Mouse (Mus musculus) embryo, embryonic 11.5 days (tissue): Measurements from ENCODE around the gene Fam102a.

Source experiments
- DNase-seq: peaks from one replicate; pipeline ENCODE4 v3.0.0-alpha.2; 2012; ENCODE audit warnings: low read depth, low spot score

Fam102a gene

DNA sequence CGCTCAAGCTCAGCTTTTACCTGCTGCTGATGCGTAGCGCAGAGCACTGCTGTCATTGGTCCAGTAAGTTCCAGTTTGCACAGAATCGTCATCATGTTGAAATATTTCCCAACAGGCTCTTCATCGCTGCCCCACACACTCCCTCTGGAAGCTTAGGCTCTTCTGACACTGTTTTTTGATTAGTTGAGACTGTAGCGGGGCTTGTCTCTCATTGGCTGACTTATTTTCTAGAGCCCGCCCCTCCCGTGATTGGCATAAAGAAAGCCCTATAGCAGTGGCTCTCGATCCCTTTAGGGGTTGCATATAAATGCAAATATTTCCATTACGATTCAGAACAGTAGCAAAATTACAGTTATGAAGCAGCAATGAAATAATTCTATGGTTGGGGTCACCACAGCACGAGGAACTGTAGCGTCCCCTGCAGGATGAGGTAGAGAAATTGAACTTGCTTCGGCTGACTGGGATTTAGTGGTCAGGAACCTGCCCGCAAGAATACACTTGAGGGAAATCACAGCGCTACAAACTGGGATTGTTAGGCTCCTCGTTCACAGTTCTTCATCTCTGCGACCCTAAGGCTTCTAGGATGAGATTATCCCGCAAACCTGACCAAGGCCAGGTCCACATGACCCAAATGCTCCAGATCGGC lies 46.4 kb downstream of the Fam102a start:
- no peak for DNase-seq

DNA sequence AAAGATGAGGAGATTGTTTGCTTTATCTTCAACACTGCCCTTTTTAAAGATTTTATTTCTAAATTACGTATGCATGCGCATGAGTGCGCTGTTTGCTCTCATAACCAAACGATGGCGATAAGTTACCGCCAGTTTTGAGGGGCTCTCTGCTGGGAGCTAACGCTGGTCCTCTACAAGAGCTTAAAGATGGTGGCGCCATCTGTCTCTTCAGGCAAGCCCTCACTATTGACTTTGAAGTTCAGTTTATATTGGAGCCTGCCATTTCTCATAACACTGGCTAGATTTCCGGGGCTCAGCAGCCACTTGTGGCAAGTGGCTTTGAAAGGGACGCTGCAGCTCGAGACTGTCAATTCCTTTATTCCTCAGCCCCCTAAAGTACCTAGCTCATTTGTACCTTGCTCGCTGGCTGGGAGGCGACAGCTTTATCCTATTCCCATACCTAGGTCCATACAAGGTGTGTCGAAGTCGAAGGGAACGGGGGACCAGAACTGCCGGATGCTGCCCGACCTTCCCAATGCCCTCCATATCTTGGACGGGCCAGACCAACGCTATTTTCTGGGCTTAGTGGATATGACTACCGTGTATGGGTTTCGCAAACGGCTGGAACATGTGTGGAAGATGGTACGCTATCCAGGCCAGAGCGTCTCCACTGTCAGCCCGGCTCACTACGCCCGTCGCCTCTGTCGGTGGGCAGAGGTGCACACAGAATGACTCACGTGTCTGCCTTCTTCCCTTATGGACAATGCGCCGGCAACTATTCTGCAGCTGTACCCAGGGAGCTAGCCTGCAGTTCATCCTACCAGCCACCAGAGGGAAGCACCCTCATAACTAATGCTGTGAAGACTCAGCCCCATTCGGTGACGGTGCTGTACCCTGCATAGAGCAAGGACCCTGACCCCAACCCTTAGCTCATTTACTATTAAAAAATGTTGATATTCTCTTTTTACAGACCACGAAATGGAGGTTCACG lies 48.0 kb downstream of the Fam102a start:
- DNase-seq: peak; percentile 76

DNA sequence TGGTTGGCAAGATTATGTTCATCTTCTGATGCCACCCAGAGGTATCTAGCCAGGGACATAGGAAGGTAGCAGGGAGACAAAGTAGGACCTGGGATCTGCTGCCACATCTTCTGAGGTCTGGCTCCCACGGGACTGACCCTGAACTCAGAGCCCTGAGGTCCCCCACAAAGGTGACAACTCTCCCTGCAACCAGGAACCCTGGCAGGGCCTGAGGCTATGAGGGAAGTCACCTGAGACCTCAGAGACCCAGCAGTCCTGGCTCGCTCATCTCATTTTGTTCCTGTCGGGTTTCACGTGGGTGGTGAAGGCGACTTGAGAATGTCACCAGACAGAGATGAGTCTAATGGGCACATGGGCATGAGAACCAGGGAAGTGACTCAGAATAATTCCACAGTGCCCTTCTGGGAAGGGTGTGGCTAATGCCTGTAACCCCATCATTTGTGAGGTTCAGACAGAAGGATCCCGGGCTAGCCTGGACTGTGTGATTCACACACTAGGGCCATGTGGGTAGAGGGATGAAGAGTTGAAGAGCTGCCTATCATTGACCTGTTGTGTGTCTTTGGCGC lies 50.1 kb downstream of the Fam102a start:
- DNase-seq: no peak

DNA sequence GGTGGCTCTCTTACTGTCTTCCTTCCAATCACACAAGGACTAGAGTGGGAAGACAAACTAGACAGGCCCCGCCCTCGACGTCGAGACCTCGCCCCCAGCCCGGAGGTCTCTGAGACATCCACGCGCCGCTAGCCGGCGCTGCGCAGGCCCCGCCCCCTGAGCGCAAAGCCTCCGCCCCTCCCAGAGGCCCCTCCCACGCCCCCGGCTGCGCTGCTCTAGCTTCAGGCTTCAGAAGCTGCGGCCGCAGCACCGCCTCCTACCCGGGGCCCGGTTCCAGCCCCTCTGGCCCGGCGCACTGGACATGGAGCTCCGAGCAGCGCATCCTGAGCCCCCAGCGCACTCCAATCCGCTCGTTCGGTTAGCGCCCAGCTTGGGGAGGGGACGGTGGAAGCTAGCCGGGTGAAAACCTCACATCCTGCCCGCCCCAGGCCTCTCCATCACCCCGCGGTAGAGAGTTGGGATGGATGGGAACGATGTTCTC lies 51.8 kb downstream of the Fam102a start, which contains the start of gene St6galnac4:
St6galnac4 (plus strand) TSS at position 225 of the 481 bp plus-strand sequence.
- DNase-seq: peak; percentile 93

DNA sequence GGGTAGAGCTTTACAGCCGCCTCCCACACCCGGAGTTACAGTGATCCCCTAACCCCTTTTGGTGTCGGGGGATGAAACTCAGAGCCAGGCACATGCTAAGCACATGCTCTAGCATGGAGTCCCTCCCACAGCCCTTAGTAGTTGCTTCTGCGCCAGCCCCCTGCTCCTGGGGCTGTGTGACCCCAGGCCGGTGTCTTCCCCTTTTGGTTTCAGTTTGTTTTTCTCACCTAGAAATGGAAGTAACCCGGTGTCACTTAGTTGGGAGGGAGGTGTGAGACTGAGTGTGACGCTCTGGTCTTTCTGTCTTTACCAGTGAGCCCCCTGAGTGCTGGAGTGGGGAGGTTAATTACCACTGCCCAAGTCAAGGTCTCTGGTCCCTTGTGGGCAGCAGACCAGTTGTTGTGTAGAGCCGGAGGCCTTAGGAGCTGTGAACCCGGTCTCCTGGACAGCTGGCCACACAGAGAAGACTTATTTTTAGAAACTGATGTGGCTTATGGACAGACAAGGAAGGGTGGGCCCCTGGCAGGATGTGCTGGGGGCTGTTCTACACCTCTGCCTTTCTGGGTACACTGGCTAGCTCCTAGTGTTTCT lies 52.7 kb downstream of the Fam102a start:
- no peak for DNase-seq

DNA sequence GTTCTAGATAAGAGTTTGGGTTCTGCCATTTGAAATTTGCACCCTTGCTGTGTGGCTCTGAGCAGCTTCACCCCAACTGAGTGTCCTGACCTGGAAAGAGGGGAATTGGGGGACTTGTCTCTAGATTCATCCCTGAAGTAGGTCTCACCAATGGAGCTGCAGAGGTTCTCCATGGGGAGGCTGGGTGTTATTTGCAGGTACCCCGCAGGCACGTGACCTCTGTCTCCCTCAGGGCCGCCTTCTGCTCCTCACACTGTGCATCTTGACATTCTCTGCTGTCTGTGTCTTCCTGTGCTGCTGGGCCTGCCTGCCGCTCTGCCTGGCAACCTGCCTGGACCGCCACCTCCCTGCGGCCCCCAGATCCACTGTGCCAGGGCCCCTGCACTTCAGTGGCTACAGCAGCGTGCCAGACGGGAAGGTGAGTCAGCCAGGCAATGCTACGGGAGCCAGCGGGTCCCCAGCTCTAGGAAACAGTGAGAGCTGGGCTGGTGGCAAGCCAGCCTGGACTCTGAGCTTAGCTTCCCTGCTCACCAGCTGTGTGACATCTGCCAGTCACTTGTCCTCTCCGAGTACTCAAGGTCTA lies 54.2 kb downstream of the Fam102a start:
- no peak for DNase-seq

DNA sequence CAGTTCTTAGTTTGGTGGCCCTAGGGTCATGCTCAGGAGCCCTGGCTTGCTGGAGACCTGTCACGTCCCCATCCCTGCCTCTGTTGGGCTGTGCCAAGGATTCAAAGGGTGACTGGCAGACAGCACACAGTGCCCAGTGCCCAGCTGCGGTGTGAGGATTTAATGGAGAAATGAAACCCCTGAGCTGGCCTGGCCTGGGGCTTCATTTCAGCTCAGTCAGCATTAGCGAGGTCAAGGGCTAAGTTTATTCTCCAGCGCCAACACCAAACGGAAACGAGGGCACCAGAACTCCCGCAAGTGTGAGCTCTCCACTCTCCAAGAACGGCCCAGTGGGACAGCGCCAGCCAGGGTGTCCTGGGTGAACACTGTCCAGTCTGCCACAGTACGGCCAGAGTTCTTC lies 55.1 kb downstream of the Fam102a start:
- no peak for DNase-seq

DNA sequence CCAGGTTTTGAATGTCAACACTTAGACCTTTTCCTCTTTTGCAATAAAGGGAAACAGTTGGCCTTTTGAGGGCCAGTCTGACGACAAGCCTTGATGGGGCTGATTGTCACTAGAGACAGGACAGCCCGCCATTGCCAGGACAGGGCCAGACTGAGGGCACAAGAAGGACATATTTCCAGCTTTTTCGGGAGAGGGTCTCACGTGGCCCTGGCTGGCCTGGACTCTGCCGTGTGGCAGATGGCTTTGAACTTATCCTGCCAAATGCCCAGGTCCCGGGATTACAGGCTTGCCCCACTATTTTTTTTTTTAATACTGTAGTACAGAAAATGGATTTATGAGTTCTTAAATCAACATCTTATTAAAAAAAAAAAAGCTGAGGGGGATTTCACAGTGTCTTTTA lies 56.1 kb downstream of the Fam102a start:
- DNase-seq: no peak

DNA sequence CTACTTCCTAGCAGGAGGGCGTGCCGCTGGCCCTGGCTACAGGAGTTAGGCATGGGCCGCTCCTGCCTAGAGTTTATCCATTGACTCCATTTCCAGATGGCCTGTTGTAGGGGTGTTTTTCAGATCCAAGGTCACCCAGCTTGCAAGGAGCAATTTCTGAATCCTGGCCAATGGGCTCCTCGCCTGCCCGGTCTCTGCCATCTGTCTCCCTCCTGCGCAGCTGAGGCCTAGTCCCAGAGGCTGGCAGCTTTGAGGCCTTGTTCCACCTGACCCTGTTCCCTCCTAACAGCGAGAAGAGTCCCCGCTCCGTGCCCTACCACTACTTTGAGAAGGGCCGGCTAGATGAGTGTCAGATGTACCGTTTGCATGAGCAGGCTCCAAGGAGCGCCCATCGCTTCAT lies 61.6 kb downstream of the Fam102a start:
- DNase-seq: no peak

DNA sequence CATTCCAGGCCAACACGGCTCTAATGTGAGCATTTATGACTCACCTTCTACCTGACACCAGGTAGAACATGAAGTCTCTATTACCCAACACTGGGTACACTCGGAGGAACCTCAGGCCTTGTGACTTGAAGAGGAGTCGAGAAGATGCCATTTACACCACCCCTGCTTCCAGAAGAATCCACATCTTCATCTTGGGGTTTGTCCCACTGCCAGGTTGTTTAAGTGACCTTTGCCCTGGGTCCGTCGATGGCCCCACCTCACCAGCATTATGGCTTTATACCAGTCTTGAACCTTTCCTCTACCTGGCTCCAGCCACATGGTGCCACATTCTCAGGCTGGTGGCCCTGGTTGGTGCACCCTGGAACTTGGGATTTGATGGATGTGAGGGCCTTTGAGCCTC lies 62.1 kb downstream of the Fam102a start:
- no peak for DNase-seq

DNA sequence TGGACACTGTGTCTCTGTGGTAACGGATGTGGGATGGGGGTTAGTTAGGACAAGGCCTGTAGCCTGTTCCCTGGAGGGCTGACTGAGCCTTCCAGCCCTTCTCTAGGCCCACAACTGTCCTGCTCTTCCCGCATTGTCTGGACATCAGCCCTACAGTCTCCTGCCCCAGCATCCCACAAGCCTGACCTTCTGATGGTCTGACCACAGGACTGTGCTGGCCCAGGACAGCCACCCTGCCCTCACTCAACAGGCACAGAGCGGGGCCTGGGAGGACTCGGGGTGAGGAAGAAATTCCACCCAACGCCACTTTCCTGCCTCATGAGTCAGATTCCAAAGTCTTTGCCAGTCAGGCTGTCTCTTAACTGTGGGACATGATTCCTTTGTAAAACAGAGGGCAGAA lies 62.6 kb downstream of the Fam102a start:
- no peak for DNase-seq

DNA sequence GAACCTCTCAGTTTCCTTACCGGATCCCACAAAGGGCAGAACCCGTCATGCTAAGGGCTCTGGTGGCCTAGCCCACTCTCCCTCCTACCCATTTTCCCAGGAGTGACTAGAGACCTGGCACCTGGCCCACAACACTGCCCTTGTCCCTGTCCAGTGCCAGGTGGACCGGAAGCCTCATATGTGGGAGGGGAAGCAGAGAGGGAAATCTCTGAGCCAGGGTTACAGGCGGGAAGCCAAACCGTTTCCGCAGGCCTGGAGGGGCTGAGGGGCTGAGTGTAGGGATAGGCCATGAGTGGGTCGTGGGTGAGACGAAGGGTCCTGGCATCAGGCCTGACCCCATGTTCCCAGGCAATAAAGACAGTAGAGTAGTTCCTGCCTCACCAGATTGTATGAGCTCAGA lies 63.4 kb downstream of the Fam102a start:
- DNase-seq: no peak

DNA sequence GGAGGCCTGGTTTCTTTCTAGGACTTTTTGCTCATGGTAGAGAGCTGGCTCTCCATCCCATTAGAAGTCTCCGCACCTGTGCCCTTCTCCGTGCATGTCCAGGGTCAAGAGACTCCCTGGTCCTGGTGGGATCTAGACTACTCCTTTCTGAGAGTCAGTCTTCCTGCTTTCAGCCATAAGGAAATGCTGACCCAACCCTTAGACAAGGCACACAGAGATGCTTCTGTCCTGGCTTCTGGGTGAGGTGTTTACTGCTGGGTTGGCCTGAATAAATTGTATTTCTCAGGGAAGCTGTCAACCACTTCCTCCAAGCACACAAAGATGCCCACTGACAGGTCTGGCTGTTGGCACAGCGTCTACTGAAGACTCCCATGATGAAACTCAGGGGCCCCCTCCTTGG lies 64.3 kb downstream of the Fam102a start, which contains the start of gene St6galnac6:
St6galnac6 (plus strand) TSS at position 301 of the 400 bp plus-strand sequence.
- no peak for DNase-seq

DNA sequence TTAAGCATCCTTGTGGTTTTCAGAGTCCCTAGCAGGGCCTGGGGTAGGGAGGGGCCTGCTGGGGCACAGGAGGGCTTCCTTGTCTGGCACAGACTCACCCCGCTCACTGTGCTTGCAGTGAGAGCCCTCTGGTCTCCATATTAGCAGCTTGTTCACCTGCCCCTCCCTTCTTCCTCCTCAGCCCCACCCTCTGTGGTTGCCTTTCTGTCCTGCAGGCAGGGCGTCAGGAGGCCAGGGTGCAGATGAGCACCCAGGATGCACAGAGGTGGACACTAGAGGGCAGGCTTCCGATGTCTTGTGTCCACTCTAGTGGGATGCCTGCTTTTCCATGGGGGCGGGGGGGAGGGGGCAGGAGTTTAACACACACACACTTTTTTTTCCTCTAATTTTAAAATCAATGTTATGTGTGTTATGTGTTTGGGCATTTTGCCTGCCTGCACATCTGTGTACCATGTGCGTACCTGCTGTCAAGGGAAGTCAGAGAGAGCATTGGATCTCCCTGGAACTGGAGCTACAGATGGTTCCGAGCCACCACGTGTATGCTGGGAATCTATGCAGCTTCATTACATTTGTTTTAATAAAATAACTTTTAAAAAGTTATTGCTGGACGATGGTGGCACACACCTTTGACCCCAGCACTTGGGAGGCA lies 66.4 kb downstream of the Fam102a start:
- no peak for DNase-seq

DNA sequence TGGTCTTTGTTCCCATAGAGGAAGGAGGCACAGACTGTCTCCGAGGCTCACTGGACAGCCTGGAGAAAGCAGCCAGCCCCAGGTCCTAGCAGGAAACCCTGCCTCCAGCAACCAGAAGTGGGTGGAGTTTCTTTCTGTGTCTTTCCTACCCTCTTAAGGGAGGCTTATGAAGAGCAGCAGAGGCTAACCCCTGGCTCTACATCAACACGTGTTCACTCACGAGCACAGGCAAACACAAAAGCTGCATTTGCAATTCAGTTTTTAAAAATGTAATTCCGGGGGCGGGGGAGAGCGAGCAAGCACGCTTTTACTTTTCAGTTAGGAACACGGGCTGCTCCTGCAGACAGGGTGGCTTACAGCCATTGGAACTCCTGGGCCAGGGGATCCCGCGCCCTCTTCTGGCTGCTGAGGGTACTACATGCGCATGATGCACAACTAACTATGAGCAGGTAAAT lies 67.5 kb downstream of the Fam102a start:
- peak; percentile 60 for DNase-seq

DNA sequence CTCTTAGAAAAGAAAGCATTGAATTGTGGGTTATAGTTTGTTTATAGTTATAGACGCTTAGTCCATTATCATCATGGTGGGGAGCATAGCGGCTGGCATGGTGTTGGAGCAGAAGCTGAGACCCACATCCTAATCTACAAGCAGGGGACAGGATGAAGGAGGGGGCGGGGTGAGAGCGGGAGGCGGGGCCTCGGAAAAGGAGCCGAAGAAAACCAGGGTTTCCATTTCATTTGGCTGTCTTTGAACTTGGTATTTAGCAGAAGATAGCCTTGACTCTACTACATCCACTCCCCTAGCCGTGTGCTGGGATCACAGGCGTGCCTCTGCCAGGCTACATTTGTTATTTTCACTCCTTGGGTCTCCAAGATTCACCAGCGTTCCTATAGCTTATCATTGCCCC lies 69.5 kb downstream of the Fam102a start:
- no peak for DNase-seq

DNA sequence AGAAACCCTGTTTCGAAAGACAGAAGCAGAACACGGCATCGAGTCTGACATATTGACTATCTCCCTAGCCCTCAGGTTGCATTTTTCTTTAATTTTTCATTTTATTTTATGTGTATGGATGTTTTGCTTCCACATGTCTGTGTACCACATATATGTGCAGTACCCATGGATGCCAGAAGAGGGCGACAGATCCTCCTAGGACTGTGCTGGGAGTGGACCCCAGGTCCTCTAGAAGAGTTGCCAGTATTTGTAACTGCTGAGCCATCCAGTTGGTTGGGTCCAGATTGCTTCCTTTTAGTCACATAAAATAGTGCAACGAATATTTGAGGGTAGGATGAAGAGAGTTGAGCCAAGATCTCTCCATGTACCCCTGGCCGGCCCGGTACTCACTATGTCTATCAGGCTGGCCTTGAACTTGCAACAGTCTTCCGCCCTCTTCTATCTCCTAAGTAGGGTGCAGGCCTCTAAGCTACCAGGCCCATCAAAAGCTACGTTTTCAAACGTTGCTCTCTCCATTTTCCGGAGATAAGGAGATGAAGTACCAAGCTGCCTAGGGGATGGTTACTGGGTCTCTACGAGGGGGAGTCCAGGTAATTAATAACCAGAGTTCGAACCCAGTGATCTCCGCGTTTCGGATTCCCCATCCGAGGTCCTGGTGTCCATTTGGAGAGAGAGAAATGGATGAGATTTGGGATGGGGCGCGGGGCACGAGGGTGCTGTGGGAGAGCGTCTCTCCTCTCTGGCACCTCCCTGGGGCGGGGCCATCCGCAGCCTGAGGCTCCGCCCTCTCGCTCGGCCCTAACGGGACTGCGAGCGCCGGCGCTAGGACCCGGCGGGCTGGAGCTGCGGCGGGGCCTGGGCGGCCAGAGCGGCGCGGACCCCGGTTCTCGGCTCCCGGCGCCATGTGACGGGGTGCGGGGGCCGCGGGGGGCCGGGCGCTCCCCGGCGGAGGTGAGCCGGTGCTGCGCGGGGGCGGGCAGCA lies 71.3 kb downstream of the Fam102a start:
- DNase-seq: peak; percentile 79

DNA sequence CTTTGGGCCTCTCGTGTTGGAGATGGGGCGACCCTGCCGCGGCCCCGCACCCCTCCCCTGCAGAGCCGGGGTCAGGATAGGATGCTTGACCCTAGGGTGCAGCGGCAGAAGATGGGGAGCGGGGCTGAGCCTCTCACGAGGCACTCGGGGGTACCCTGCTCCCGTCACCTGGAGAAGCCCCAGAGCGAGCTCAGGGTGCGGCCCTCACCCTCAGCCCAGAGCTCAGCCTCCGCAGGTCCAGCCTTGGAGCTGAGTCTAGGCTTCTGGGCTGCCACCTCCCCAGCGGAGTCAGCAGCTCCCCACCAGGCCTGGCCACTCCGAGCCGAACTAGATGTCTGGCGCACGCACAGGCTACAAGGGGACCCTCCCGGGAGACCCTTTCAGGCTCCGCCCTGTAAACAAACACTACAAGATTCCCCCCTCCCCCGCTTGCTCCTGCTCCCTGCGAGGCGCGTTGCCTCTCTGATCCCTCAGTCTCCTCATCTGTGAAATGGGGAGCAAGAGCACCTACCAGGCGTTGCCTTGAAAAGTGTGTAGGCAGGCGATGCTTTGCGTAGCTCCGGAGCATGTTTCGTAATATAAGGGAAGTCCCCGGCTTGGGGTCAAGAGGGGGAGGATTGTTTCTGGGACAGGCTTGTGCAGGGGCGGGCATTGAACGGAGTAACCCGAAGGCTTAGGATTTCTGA lies 72.3 kb downstream of the Fam102a start:
- DNase-seq: no peak

DNA sequence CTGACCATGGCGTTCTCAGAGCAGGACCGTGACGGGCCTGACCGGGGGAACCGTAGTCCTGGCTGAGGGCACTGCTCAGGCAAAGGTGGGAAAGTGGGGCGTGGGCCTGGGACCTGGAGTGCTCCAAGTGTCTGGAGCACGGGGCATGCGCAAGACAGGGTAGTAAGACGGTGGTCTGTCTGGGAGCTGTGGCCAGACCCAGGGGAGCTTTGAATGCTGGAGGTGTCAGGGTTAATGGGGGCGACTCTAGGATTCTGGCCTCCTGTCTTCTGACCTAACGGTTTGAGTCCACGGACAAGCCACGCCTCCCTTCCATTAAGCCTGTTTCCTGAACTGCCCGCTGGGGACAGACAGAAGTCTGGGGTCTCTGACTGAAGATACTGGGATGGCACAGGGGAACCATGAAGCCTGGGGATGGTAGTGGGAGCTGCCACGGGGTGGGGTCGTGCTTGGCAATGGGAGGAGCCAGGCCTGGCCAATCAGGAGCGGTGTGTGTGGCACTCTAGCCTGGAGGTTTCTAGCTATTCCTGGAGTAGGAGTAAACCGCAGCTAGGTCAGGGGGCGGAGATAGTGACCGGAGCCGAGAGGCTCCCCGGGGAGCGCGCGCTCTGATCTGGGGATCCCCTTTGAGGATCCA lies 73.1 kb downstream of the Fam102a start:
- peak; percentile 46 for DNase-seq
